Mouse (Mus musculus) thymus, adult 18-20 months (tissue): ENCODE data around the gene Ninj1.
A peak's percentile ranks its signal among the peaks of the same experiment; 100 is the strongest.

Experiments used
- DNase-seq, 2 experiments: peaks; one replicate each; pipeline ENCODE4 v3.0.0; 2022; ENCODE audit warnings: mixed read lengths in 2 of 2

Gene Ninj1

GRCm38 (mm10) chr13:49172335-49172734 is 14.9 kb upstream of the Ninj1 start:
- no peak for DNase-seq

GRCm38 (mm10) chr13:49172971-49173596 is 14.2 kb upstream of the Ninj1 start:
- peak; percentile 46 to 48 for DNase-seq

DNA sequence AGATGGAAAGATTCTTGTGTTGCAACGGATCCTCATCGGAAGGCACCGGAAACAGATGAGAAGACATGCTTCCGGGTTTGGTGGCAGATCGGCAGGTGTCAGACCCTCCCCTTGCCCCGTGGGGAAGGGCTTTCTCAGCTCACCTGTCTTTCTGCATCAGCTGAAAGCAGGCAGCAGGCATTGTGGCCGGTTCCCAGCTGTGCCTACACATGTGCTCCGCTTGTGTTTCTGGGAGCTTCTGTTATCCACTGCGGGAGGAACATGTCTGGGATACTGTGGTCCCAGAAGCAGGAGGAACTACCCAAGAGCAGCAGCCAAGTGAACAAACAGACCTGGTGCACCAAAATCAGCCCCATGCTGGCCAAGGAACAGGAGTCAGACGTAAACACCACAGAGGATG is 11.8 kb upstream of the Ninj1 start:
- DNase-seq = no peak

DNA sequence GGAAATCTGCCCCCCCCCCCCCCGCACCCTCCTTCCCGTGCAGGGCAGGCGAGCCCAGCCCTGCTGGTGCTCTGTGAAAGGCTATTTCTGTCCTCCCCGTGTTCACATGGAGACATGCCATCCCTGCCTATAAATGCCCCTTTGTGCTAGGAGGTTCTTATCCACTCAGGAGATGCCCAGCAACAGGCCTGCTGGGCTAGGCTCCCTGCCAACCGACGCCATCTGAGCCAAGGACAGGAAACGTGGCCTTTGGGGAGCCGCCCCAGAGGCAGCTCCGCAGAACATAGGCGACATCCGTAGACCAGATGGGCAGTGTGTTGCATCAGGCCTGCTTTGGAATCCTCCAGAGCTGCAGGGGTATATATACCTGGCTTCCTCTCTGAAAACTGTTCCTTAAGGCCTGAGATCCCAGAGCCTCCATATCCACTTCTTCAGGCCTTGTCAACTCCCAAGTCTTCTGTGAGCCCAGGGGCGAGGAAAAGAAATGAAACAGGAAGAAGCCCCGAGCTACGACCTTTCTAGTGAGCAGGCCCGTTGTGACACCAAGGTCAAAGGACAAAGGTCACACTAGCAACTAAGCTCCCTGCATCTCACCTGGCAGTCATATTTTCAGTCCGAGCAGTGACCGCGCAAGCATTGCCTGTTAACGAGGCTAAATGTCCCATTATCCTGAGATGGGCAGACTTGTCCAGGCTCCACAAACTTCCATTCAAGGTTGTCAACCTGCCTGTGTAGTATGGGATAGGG is 8.3 kb upstream of the Ninj1 start:
- no peak for DNase-seq

DNA sequence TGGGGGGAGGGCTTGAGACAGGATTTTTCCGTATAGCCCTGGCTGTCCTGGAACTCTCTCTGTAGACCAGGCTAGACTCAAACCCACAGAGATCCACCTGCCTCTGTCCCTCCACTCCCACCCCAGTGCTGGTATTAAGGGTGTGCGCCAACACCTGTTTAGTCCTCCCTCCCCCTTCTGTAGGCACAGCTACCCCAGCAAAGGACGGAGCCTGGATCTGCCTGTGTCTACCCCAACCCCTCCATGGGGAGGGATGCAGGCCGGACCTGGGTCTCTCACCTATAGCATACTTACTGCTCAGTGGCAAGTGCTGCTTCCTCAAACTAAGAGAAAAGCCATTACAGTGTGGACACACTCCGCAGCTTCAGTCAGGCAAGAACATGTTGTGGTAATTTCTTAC is 7.0 kb upstream of the Ninj1 start:
- DNase-seq = no peak

GRCm38 (mm10) chr13:49180691-49181090 is 6.6 kb upstream of the Ninj1 start:
- no peak for DNase-seq

- DNase-seq = no peak
Measured at GRCm38 (mm10) chr13:49181411-49181984, 5.8 kb upstream of the Ninj1 start.

DNA sequence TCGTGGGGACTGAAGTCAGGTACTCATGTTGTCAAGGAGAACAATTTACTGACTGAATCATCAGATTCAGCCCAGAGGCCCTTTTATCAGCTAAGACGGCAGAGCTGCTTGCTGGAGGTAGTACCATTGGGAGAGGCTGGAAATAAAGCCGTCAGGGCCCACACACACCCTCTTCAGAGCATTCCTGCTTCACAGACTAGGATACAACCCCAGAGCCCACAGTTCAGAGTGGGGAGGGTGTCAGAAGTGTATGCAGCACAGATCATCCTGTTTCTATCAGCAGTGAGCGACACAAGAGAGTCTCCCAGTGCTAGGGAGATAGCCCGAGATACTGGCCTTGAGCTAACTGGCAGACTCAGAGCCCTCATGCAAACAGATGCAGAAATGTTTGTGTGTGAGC is 4.1 kb upstream of the Ninj1 start:
- no peak for DNase-seq

GRCm38 (mm10) chr13:49183646-49184045 is 3.6 kb upstream of the Ninj1 start:
- no peak for DNase-seq

DNA sequence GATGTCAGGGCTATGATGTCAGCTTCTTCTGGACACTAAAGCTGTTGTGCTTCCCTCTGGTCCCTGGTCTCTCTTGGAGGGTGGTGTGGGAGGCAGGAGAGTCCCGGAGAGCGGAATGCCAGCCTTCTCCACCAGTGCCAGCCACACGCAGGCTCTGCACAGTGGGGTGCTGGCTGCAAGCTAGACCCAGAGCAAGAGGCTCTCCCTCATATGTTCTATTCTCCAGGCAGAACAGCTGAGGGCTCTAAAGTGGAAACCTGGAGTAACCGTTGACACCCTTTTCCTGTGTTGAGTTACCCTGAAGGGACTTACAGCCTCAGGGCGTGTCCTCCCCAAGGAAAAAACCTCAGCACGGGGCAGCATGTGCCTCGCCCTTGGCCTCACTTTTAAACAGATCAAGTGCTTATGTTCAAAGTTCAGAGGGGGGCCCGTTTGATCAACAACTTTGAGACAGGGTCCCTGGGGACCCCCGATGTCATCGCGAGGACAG is 442 bp upstream of the Ninj1 start:
- no peak for DNase-seq

- DNase-seq = no peak
Measured at GRCm38 (mm10) chr13:49188219-49188965, 1.1 kb downstream of the Ninj1 start.

GRCm38 (mm10) chr13:49188966-49189360 is 1.7 kb downstream of the Ninj1 start:
- DNase-seq = no peak

DNA sequence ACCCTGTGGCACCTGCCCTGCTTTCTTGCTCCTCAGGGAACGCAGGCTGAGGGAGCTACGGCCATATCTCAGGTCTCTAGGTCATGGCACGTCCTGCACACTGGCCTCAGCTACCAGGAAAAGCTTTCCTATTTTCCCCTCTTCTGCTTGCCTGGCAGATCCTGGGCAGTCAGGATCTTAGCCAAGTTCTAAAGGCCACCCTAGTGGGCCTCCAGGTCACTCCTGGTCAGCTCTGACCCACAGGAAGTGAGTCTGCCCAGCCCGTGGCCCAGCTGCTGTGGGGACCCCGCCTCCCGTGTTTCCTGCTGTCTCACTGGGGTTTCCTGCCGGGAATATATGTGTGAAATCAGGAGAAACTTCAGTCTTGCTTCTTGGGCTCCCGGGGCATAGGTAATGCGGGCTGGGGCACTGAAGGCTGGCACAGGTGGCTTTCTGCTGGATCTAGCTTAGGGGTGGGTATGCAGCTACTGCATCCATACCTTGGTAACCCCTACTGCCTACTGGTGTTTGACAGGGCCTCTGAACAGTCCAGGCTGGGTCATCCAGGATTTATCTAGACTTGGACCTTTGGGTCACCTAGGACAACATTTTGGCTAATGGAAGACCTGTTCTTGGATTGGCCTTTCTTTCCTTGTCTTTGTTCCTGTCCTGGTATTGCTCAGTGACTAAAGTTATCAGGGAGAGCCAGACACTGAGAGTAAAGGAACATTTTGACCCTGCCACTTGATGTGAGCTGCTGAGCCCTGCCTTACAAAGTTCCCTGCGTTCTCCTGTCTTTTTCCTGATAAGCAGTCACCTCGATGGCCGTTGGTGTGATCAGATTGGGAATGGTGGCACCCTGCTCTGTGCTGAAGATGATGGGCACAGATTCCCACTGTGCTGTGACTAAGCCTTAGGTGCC is 2.9 kb downstream of the Ninj1 start:
- no peak for DNase-seq

- no peak for DNase-seq
Measured at GRCm38 (mm10) chr13:49190876-49191672, 3.8 kb downstream of the Ninj1 start.

GRCm38 (mm10) chr13:49191673-49192035 is 4.4 kb downstream of the Ninj1 start:
- DNase-seq = no peak

DNA sequence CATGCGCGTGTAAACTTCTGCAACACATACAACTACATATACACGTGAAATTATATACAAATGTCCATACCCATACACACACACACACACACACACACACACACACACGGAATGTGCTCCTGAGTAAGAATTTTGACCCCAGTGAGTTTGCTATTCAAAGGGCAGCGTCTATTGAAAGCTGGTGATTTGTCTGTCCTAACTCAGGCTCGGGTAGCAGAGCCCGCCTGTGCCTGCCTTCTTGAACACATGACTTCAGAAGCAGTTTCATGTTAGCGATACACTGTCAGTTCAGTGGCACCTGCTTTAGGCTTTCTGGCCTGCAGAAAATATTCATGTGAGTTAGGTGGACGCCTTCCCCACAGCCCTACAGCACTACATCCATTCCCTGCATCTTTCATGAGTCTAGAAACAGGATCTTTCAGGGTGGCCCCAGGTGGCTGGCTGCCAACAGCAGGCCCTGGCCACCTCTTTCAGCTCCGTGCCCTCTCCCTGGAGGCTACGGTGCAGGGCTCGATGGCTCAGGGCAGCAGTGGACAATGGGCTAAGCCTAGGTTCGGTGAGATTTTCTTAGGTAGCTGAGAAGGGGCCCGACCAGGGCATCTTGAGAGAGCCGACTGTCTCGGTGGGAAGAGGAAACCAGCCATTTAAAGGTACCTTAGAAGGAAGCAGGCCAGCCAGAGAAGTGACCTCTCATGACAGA is 5.0 kb downstream of the Ninj1 start:
- DNase-seq = no peak

DNA sequence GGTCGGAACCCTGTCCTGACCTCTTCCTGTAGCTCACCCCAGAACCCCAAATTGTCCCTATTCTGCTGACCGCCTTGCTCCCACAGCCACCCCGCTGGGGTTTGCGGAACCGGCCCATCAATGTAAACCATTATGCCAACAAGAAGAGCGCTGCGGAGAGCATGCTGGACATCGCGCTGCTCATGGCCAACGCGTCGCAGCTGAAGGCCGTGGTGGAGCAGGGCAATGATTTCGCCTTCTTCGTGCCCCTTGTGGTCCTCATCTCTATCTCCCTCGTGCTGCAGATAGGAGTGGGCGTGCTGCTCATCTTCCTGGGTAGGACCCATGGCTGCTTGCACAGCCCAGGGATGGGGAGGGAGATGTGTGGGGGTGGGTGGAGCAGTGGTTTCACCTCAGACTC is 6.4 kb downstream of the Ninj1 start:
- DNase-seq = no peak

DNA sequence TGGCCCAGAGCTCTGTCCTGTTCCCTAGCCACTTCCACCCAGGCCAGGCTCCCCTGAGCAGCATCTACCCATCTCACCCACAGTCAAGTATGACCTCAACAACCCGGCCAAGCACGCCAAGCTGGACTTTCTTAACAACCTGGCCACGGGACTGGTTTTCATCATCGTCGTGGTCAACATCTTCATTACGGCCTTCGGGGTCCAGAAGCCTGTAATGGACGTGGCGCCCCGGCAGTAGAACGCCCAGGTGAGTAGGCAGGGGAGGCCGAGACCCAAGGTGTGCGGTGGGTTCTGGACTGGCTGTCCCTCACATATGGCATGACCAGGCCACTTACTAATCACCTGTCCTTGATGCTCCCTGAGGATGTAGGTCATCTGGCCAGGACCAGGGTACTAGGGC is 7.5 kb downstream of the Ninj1 start:
- no peak for DNase-seq

DNA sequence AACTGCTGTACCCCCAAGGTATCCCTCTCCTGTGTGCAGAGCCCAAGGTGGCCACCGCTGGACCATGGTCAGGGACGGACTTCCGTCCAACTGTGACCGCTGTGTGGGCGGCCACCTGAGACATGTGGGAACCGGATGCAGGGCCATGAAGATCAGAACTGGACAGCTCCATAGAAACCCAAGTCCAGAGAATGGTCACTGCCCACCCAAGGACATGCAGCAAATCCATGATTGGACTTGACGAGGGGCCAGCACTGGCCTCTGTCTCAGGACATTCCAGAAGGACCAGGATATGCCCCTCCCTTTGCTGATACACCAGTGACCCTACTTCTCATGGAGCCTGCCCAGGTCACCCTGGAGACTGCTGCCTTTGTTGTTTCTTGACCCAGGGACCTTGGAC is 8.4 kb downstream of the Ninj1 start:
- no peak for DNase-seq

- DNase-seq = no peak
Measured at GRCm38 (mm10) chr13:49196211-49196610, 8.9 kb downstream of the Ninj1 start.

- DNase-seq = no peak
Measured at GRCm38 (mm10) chr13:49196766-49197165, 9.5 kb downstream of the Ninj1 start.
